Mouse (Mus musculus): Measurements from ENCODE around the gene Sgsm1.

- no peak for TF ChIP-seq POLR2A (IDR thresholded peaks at IDR 0.05; ENCODE audit: control insufficient read depth, extremely low read depth, insufficient read depth, low read length, poor library complexity)
- no peak for TF ChIP-seq CTCF (IDR thresholded peaks at IDR 0.05; ENCODE audit: borderline replicate concordance, control insufficient read depth, extremely low read depth, insufficient read depth, low read length, poor library complexity)
These were observed 17.8 kb downstream of the Sgsm1 start for GRCm38 (mm10) chr5:113292832-113293231.
